Mouse (Mus musculus) layer of hippocampus, postnatal 25 days (tissue): ENCODE data around the gene Rundc3a. TPM values are rescaled to one million over a fixed set of nuclear protein-coding genes. Genes with fewer than 3 reads are reported as not detected.

Source experiments
- DNase-seq, 2 experiments: peaks; one replicate each; pipeline ENCODE4 v3.0.0; 2022; ENCODE audit warnings: mixed read lengths in 2 of 2, low spot score in 1 of 2; ENCODE audit errors: extremely low spot score in 1 of 2
- total RNA-seq, 2 experiments: library from RNA; stranded (reverse); gene quantifications; 2 replicates each; pipeline ENCODE4 v1.2.3; 2021

Gene Rundc3a
- total RNA-seq, 2 experiments from 2014 or later = 442 to 490 TPM

GRCm38 (mm10) chr11:102431728-102432114 lies 38.5 kb downstream of the Rundc3a start:
- DNase-seq = no peak

- no peak for DNase-seq
Measured at GRCm38 (mm10) chr11:102432115-102432843, 39.1 kb downstream of the Rundc3a start.

GRCm38 (mm10) chr11:102432896-102433295 lies 39.7 kb downstream of the Rundc3a start:
- no peak for DNase-seq

GRCm38 (mm10) chr11:102433866-102434265 lies 40.7 kb downstream of the Rundc3a start:
- DNase-seq = no peak

GRCm38 (mm10) chr11:102434406-102434805 lies 41.2 kb downstream of the Rundc3a start:
- peak; percentile 85 to 97 for DNase-seq

- DNase-seq = no peak
Measured at GRCm38 (mm10) chr11:102434816-102435705, 41.9 kb downstream of the Rundc3a start.

GRCm38 (mm10) chr11:102435754-102436470 lies 42.7 kb downstream of the Rundc3a start:
- DNase-seq = no peak

- no peak for DNase-seq
Measured at GRCm38 (mm10) chr11:102436471-102436790, 43.2 kb downstream of the Rundc3a start.

GRCm38 (mm10) chr11:102437120-102438061 lies 44.2 kb downstream of the Rundc3a start:
- DNase-seq = peak in 1 of 2 experiments; percentile 56

GRCm38 (mm10) chr11:102438212-102439092 lies 45.2 kb downstream of the Rundc3a start:
- DNase-seq = peak; percentile 80 to 91

GRCm38 (mm10) chr11:102439093-102440082 lies 46.2 kb downstream of the Rundc3a start:
- DNase-seq = no peak

GRCm38 (mm10) chr11:102440255-102440654 lies 47.1 kb downstream of the Rundc3a start:
- DNase-seq = no peak

GRCm38 (mm10) chr11:102441434-102441833 lies 48.2 kb downstream of the Rundc3a start:
- DNase-seq = no peak

- DNase-seq = no peak
Measured at GRCm38 (mm10) chr11:102442089-102442488, 48.9 kb downstream of the Rundc3a start.

- DNase-seq = no peak
Measured at GRCm38 (mm10) chr11:102443740-102444139, 50.5 kb downstream of the Rundc3a start.

- no peak for DNase-seq
Measured at GRCm38 (mm10) chr11:102444321-102444720, 51.1 kb downstream of the Rundc3a start.

- DNase-seq = no peak
Measured at GRCm38 (mm10) chr11:102444781-102445180, 51.6 kb downstream of the Rundc3a start.
